16 mouse cellular contexts compared by ENCODE assay signal in genomic region chr6:121004959-121005358, GRCm38 (mm10).
DNase-seq lines count a peak whose midpoint lies in the region; ATAC-seq lines count a peak whose summit lies in the region.
"Had no signal": no experiment of that assay in that cellular context is flagged by ENCODE, and none has a peak within 500 bp of the region (broad histone marks: within the 10 kb centered on the region; RNA-seq: fewer than 3 reads in every experiment).

No protein-coding gene starts in this region.

- no peak for DNase-seq in cerebellum, postnatal 4 days (ENCODE audit: low spot score in 2 of 2)
- peak; percentile 57 for DNase-seq in left cerebral cortex, postnatal 4 days
- DNase-seq in left cerebral cortex, adult 8-10 months (ENCODE audit: low spot score in 2 of 2): no peak
- DNase-seq in cerebellum, adult 11-12 months: peak; percentile 84
- peak; percentile 82 to 85 for DNase-seq in cerebellum, postnatal 14 days
- no peak for DNase-seq in heart, adult 11 months
- DNase-seq in spleen, postnatal 10 days (ENCODE audit: low spot score in 2 of 2): no peak
- DNase-seq: adrenal gland, postnatal 14 days; embryo, embryonic 11 days; gastrocnemius, postnatal 25 days; kidney, adult 18-20 months; lung, adult 2 months; thymus, postnatal 36 days had no signal

- ATAC-seq in cerebellum, adult (ENCODE audit: insufficient number of reproducible peaks, low FRiP score, low TSS enrichment): peak; percentile 67; the same call in 1 of the 2 replicates
- ATAC-seq: activated CD4-positive, CD25-positive, alpha-beta regulatory T cell, adult 4 months; liver, embryonic 12.5 days had no signal

- intact Hi-C loops in left cerebral cortex, postnatal 4 days (cut with DNase I): no loop called here

Comparison
In these comparisons a context has a peak if more than half of its experiments do, and no peak if none do; other contexts are left out.
1. DNase-seq: peak in left cerebral cortex, postnatal 4 days (single experiment), cerebellum, adult 11-12 months (single experiment) and cerebellum, postnatal 14 days (2 of 2); none in cerebellum, postnatal 4 days (0 of 2), left cerebral cortex, adult 8-10 months (0 of 2), heart, adult 11 months (single experiment) and spleen, postnatal 10 days (0 of 2).